Mouse (Mus musculus) T-cell, adult 2 months (primary cell): Measurements from ENCODE around the gene Col4a5.

Experiments used
- DNase-seq: peaks from one replicate; pipeline ENCODE4 v3.0.0; 2022; ENCODE audit warnings: low spot score

Gene Col4a5

GRCm38 (mm10) chrX:141475110-141475509, at the start of gene Col4a5:
Col4a5 (plus strand) TSS chrX:141475385.
- DNase-seq, result no peak

- DNase-seq, result no peak
Observed at GRCm38 (mm10) chrX:141436780-141437179, 38.4 kb upstream of the Col4a5 start.

GRCm38 (mm10) chrX:141439423-141439822, 35.8 kb upstream of the Col4a5 start:
- no peak for DNase-seq

GRCm38 (mm10) chrX:141447936-141448335, 27.2 kb upstream of the Col4a5 start:
- DNase-seq, result no peak

GRCm38 (mm10) chrX:141473470-141474302, 1.5 kb upstream of the Col4a5 start, which contains the start of gene Col4a6:
Col4a6 (minus strand) TSS chrX:141474076.
- DNase-seq, result no peak

- DNase-seq, result no peak
Observed at GRCm38 (mm10) chrX:141475566-141476327, 562 bp downstream of the Col4a5 start.

- no peak for DNase-seq
Observed at GRCm38 (mm10) chrX:141494545-141494944, 19.4 kb downstream of the Col4a5 start.

- DNase-seq, result no peak
Observed at GRCm38 (mm10) chrX:141503125-141503524, 27.9 kb downstream of the Col4a5 start.

- DNase-seq, result no peak
Observed at GRCm38 (mm10) chrX:141533447-141533846, 58.3 kb downstream of the Col4a5 start.

GRCm38 (mm10) chrX:141547471-141547870, 72.3 kb downstream of the Col4a5 start:
- DNase-seq, result no peak

- no peak for DNase-seq
Observed at GRCm38 (mm10) chrX:141590242-141590641, 115.1 kb downstream of the Col4a5 start.

GRCm38 (mm10) chrX:141721725-141722124, 246.5 kb downstream of the Col4a5 start:
- no peak for DNase-seq

GRCm38 (mm10) chrX:141723936-141724335, 248.8 kb downstream of the Col4a5 start:
- no peak for DNase-seq

- DNase-seq, result no peak
Observed at GRCm38 (mm10) chrX:141724391-141724891, 249.3 kb downstream of the Col4a5 start.

- no peak for DNase-seq
Observed at GRCm38 (mm10) chrX:141724937-141725918, 250.0 kb downstream of the Col4a5 start, which contains the start of gene Irs4. Irs4 (minus strand) TSS chrX:141725263.

GRCm38 (mm10) chrX:141729570-141729969, 254.4 kb downstream of the Col4a5 start:
- DNase-seq, result no peak
